Mouse (Mus musculus): ENCODE results near the gene Cpox.

DNA sequence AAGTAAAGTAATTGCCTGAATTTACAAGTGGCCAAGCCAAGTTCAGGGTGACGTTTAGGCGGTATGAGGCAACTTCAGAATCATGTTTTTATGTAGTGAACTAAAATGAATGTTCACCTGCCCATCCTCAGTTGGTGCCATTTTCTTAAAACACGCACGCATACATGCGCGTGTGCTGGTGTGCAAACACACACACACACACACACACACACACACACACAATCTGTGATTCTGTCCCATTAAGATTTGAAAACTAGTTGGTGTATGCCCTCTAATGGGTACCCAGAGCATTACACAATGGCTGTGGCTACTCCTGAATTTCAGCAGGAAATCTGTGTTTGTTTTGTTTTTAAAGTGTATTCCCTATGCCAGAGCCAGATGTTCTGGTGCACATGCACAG lies 46.1 kb upstream of the Cpox start:
- TF ChIP-seq CTCF (IDR thresholded peaks at IDR 0.05) (peak; percentile 85), EP300 (IDR thresholded peaks at IDR 0.05) (no peak)

Measured in lung, postnatal 0 days (tissue).